In genomic region chr2:70332905-70333304, GRCm38 (mm10) we compare ENCODE assay signal across 13 mouse cellular contexts.
DNase-seq lines count a peak whose midpoint lies in the region; ATAC-seq and TF ChIP-seq lines count a peak whose summit lies in the region.
"Had no signal": no experiment of that assay in that cellular context is flagged by ENCODE, and none has a peak within 500 bp of the region (broad histone marks: within the 10 kb centered on the region; RNA-seq: fewer than 3 reads in every experiment).

No protein-coding gene starts in this region.

- H3K27me3 ChIP-seq in lung, postnatal 0 days (replicated peaks; ENCODE audit: insufficient read depth, low read length) = no peaks in the 10 kb centered on the region
- H3K27me3 ChIP-seq: CH12.LX, Patski had no signal

- no peaks in the 10 kb centered on the region for H3K9me3 ChIP-seq in lung, postnatal 0 days (ENCODE audit: low read length)
- H3K9me3 ChIP-seq: G1E had no signal

- H3K9ac ChIP-seq in lung, postnatal 0 days (replicated peaks; ENCODE audit: low read depth) = no peak overlapping the region

- H3K27ac ChIP-seq in lung, postnatal 0 days (ENCODE audit: low read length) = no peak overlapping the region

- no peak overlapping the region for H3K4me2 ChIP-seq in lung, postnatal 0 days (replicated peaks; ENCODE audit: low read depth, low read length)

- WGBS in lung, postnatal 0 days = 91% methylated on average over 6 of the region's 6 CpGs

- no peak for TF ChIP-seq CTCF in lung, postnatal 0 days (IDR thresholded peaks at IDR 0.05)

- no peak overlapping the region for H3K4me3 ChIP-seq in lung, postnatal 0 days (ENCODE audit: low read depth, low read length)

- no peak for TF ChIP-seq EP300 in lung, postnatal 0 days (IDR thresholded peaks at IDR 0.05)

- ATAC-seq in lung, postnatal 0 days = no peak
- ATAC-seq: activated CD4-positive, CD25-positive, alpha-beta regulatory T cell, adult 4 months; CD4-positive, CD25-positive, alpha-beta regulatory T cell, adult 4 months; Patski had no signal

- H3K4me1 ChIP-seq in lung, postnatal 0 days (ENCODE audit: insufficient read depth, low read depth, low read length) = peaks cover 9% of the 10 kb centered on the region; the same call in 1 of the 2 replicates

- DNase-seq in fat pad, adult 2 months (ENCODE audit: extremely low read depth, low read depth, low spot score) = peak; percentile 54
- DNase-seq in gonadal fat pad, adult 2 months (ENCODE audit: low read depth) = peak; percentile 62
- DNase-seq in urinary bladder, postnatal 25 days (ENCODE audit: low spot score) = no peak
- DNase-seq in lung, postnatal 0 days (ENCODE audit: low spot score) = no peak
- DNase-seq: B cell, adult 2 months; cerebellum, adult 11 months; cerebellum, adult 11-12 months; cerebellum, adult 18-20 months had no signal

- H3K36me3 ChIP-seq in lung, postnatal 0 days (ENCODE audit: insufficient read depth, low read length) = no peaks in the 10 kb centered on the region
- H3K36me3 ChIP-seq: G1E had no signal

Comparison
In these comparisons a context has a peak if more than half of its experiments do, and no peak if none do; other contexts are left out.
1. DNase-seq: peak in fat pad, adult 2 months (single experiment) and gonadal fat pad, adult 2 months (single experiment); none in urinary bladder, postnatal 25 days (single experiment) and lung, postnatal 0 days (single experiment).